Mouse (Mus musculus) cerebellum, postnatal 36 days (tissue): ENCODE measurements around the gene Mmp21.
A peak's percentile ranks its signal among the peaks of the same experiment; 100 is the strongest.
"Not testable (repeated sequence)": the region's sequence is repeated elsewhere in the genome, so short reads cannot be mapped to it uniquely, and the experiment has no call there.

Source experiments
- DNase-seq, 2 experiments: peaks; one replicate each; pipeline ENCODE4 v3.0.0; 2021 to 2022; ENCODE audit warnings: mixed read lengths in 2 of 2

Mmp21 gene

GRCm38 (mm10) chr7:133679961-133680360 lies at the start of gene Mmp21:
Gene Mmp21 (minus strand): TSS chr7:133680061.
- no peak for DNase-seq

- peak; percentile 40 to 41 for DNase-seq
Observed at GRCm38 (mm10) chr7:133729351-133729750, 49.5 kb upstream of the Mmp21 start.

DNA sequence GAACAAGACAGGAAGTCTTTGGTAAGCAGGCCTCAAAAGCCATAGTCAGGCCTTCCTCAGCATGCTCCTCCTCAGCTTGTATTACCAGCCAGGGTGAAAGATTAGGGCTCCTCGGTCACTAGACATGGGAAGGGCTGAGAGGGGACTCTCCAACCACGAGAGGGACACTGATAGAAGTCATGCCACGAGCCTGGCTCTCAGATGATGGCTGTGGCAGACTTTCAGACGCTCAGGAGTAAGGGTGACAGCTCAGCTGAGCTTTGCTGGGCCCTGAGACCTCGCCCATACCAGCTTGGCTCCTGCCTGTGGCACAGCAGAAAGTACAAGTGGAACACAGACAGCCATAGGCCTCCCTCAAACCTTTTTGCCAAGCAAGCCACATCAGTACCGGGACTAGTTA lies 47.2 kb upstream of the Mmp21 start:
- DNase-seq = no peak

- no peak for DNase-seq
Observed at GRCm38 (mm10) chr7:133725571-133725970, 45.7 kb upstream of the Mmp21 start.

DNA sequence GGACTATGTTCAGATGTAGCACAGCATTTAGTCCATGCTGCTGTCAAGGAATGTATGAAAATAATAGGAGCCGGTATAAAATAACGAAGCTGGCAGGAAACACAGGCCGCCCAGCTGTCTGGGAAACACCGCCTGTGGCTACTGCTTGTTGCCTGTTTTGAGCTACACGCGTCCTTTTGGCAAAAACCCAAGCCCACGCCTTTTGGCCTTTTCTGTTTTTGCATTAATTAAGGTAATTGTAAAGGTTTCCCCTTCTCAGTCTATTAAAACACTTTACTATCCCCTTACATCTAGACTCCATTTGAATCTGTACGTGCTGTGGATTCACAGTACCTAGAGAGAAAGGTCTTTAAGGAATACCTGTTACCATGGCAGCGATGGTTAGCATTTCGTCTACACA lies 45.0 kb upstream of the Mmp21 start:
- DNase-seq = no peak

- DNase-seq = no peak
Observed at GRCm38 (mm10) chr7:133720616-133721015, 40.8 kb upstream of the Mmp21 start.

- DNase-seq = no peak
Observed at GRCm38 (mm10) chr7:133718580-133718979, 38.7 kb upstream of the Mmp21 start.

GRCm38 (mm10) chr7:133715387-133715786 lies 35.5 kb upstream of the Mmp21 start:
- DNase-seq = no peak

DNA sequence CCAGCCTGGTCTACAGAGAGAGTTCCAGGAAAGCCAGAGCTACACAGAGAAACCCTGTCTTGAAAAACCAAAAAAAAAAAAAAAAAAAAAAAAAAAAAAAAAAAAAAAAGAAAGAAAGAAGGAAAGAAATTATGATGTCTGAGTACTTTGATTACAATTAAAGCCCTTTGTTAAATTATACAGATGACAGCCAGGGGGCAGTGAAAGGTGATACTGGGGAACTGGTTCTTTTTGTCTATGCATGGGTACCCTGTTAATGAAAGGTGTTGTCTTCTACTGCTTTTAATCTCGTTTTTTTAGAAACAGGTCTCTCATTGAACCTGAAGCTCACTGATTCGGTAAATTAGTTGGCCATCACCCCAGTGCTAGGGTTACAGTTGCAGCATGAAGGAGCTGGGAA lies 27.4 kb upstream of the Mmp21 start:
- no peak for DNase-seq

GRCm38 (mm10) chr7:133703906-133704305 lies 24.0 kb upstream of the Mmp21 start:
- DNase-seq = no peak

DNA sequence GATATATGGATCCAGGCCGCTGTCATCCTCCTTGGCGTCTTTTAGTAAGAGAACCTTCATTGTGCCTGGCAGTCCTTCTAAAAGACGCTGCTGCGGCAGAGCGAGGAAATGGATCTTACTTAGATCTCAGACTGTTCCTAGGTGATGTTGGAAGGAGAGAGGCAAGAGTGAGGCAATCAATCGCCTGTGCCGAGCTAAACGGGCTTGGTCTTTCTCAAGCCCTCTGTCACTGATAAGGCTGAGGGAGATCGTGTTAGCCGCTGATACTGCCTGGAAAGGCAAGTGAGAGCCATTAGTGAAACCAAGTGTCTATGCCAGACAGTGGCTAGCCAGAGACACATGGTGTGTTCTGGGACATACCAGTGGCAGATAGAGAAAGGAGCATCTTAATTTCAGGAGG lies 22.5 kb upstream of the Mmp21 start:
- DNase-seq = no peak

- DNase-seq = no peak
Observed at GRCm38 (mm10) chr7:133701366-133701765, 21.5 kb upstream of the Mmp21 start.

GRCm38 (mm10) chr7:133699885-133700284 lies 20.0 kb upstream of the Mmp21 start:
- DNase-seq = no peak

GRCm38 (mm10) chr7:133698021-133698709 lies 18.3 kb upstream of the Mmp21 start:
- no peak for DNase-seq

- DNase-seq = not testable (repeated sequence)
Observed at GRCm38 (mm10) chr7:133685644-133686043, 5.8 kb upstream of the Mmp21 start.

GRCm38 (mm10) chr7:133684701-133685100 lies 4.8 kb upstream of the Mmp21 start:
- DNase-seq = no peak

DNA sequence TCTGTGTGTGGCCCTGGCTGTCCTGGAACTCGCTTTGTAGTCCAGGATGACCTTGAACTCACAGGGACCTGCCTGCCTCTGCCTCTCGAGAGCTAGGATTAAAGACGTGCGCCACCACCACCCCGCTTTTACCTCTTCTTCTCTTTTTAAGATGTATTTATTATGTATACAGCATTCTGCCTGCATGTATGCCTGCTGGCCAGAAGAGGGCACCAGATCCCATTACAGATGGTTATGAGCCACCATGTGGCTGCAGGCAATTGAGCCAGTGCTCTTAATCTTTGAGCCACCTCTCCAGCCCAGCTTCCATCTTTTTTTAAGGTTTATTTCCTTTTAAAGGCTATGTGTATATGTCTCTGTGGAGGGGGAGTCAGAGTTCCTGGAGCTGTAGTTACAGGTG lies 4.2 kb upstream of the Mmp21 start:
- no peak for DNase-seq

DNA sequence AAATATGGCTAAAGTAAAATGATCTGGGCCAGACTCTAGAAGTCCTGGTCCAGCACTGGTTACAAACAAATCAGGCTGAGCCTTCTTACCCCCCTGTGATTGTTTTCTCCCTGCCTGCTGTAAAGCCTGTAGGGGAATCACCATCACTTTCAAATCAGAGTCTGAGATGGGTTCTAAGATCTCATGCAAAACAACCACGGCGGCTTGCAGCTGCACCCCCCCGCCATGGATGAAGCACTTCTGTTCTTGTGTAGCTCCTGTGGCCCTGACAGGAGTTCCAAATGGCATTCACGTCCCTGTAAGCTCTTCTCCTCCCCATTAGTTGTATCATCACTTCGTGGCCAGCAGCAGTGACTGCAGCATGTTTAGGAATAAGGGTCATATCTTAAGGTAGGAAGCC lies 3.8 kb upstream of the Mmp21 start:
- DNase-seq = no peak

GRCm38 (mm10) chr7:133679439-133679838 lies 422 bp downstream of the Mmp21 start:
- peak; percentile 54 for DNase-seq

DNA sequence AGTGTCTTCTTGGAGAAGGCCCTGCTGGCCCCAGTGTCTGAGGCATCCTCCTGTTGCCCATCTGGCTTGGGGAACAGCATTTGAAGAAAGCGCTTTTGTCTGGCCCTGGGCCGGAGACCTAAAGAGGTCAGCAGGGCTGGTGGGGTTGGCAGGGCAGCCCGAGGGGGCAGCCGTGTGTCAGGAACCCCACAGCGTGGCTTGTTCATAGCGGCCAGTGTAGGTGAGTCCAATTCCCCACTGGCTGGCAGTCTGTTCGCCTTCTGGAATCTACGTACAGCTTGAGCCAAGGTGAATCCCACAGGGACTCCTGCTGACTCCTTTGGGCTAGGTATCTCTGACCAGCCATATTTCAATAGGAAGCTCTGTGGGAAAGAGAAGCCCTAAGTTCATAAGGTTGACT lies 1.1 kb downstream of the Mmp21 start:
- peak; percentile 71 for DNase-seq

DNA sequence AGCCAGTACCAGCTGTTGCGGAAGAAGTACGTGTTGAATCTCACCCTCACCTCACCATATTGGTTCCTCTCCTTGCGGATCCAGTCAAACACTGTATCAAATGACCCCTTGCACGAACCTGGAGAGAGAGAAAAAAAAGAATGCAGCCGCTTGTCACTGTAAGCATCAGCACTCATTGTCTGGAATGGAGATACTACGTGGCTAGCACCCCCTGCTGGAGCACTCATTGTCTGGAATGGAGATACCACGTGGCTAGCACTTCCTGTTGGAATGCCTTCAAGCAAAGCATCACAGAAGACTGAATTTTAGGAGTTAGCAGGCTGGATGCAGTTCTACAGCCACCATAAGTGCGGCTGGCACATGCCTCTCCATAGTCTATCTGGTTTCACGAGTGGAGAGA lies 3.9 kb downstream of the Mmp21 start:
- no peak for DNase-seq

DNA sequence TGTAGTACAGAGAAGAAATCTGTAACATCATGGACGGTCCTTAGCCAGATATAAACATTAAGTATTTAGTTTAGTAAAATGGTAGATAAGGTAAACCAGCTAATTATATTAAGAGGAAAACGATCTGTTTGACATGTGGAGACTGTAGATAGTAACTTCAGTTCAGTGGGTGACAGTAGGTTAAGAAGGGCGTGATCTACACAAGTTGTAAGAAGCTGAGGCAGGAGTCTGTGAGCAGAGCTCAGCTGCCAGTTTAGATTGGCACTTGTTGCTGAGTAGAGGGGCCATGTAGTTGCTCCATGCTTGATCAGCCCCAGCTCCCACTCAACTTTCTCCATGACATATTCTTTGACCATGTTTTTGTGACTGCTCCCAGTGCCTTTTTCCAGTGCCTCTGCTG lies 9.0 kb downstream of the Mmp21 start:
- no peak for DNase-seq

- DNase-seq = no peak
Observed at GRCm38 (mm10) chr7:133669946-133670345, 9.9 kb downstream of the Mmp21 start.

- DNase-seq = peak in 1 of 2 experiments; percentile 20
Observed at GRCm38 (mm10) chr7:133669071-133669470, 10.8 kb downstream of the Mmp21 start.

DNA sequence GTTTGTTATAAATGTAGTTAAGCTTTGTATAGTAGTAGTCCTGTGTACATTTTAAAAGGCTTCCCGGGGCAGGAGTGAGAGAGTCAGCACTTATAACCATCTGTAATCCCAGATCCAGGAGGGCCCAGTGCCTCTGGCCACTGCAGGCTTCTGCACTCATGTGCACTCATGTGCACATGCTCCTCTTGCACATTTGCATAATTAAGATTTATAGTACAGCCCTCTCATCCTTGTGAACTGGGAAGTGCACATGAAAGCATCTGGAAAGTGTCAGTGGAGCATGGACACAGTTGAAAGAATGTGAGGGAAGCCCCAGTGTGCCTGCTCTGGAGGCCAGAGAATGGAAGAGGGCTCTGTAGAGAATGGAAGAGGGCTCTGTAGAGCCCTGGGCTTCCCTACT lies 17.4 kb downstream of the Mmp21 start:
- no peak for DNase-seq
